Mouse (Mus musculus) ES-Bruce4 (cell line): ENCODE measurements at regions not wholly inside any gene's neighbourhood (a gene's known extent, or its start where the extent isn't known, plus 50 kb on each side); places are given as distances from the start of the nearest gene placed in this dataset.

ENCODE experiments used
- CTCF ChIP-seq: IDR thresholded peaks from one replicate; pipeline ENCODE4 v1.8.1; 2011; ENCODE audit warnings: low read depth, low read length
- POLR2A ChIP-seq: IDR thresholded peaks from one replicate; pipeline ENCODE4 v1.8.1; 2011; ENCODE audit warnings: low read length; ENCODE audit not compliant: insufficient read depth

DNA sequence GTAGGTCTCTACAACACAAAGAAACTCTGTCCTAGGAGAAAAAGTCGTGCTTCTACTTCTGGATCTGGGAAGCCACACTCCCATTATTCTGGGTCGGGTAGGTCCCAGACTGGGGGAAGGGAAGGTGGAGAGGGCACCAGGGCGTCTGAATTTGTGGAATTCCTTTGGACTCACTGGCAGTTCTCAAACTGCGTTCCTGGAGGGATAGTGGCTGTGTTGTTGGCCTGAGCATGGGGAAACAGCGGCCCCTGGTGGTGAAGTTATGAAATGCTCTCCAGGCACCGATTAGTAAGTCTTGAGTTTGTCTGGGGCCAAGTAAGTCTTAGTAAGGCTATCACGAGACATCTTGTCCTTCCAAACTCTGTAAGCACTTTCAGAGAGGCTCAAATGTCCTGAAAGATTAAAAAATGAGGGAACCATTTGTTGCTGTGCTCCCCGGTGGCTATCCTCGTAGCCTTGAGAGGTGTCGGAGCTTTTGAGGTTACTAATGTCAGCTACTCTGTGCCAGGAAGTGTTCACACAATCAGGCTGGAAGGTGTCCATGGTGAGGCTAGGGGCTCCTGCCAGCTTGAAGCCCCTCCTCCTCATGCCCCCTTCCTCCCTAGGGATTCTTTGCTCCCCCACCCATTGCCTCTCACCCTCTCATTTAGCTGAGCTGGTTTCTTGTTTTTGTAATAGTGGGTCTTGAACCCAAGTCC is 50.2 kb upstream of the Ryk start:
- no peak for TF ChIP-seq POLR2A
- peak; percentile 84 for TF ChIP-seq CTCF
